Mouse (Mus musculus) ES-Bruce4 (cell line): ENCODE measurements around the gene Engase. TPM values are rescaled to one million over a fixed set of nuclear protein-coding genes. Genes with fewer than 3 reads are reported as not detected.

Experiments used
- H3K27ac ChIP-seq: 2 replicates; pipeline ENCODE4 v1.5.1; 2012; ENCODE audit warnings: low read length, inconsistent platforms; ENCODE audit not compliant: insufficient read depth
- H3K27me3 ChIP-seq: 2 replicates; pipeline ENCODE4 v1.6.1; 2012; ENCODE audit warnings: mild to moderate bottlenecking, low read length, inconsistent platforms; ENCODE audit not compliant: control insufficient read depth, poor library complexity, insufficient read depth, severe bottlenecking
- H3K36me3 ChIP-seq: 2 replicates; pipeline ENCODE4 v1.6.1; 2012; ENCODE audit warnings: inconsistent platforms, mild to moderate bottlenecking, low read length, moderate library complexity; ENCODE audit not compliant: control insufficient read depth, poor library complexity, insufficient read depth, severe bottlenecking
- H3K4me1 ChIP-seq: one replicate; pipeline ENCODE4 v1.8.1; 2011; ENCODE audit warnings: low read length; ENCODE audit not compliant: control insufficient read depth, insufficient read depth
- H3K4me3 ChIP-seq: 2 replicates; pipeline ENCODE4 v1.5.1; 2011; ENCODE audit warnings: low read depth, mild to moderate bottlenecking, low read length
- H3K9ac ChIP-seq: 2 replicates; pipeline ENCODE4 v1.6.1; 2012; ENCODE audit warnings: low read depth, mild to moderate bottlenecking, inconsistent platforms; ENCODE audit not compliant: poor library complexity, severe bottlenecking
- H3K9me3 ChIP-seq: replicated peaks from 2 replicates; pipeline ENCODE4 v1.6.1; 2012; ENCODE audit warnings: mild to moderate bottlenecking, low read length, inconsistent platforms; ENCODE audit not compliant: control insufficient read depth, poor library complexity, insufficient read depth, severe bottlenecking
- CTCF ChIP-seq: IDR thresholded peaks from one replicate; pipeline ENCODE4 v1.8.1; 2011; ENCODE audit warnings: low read depth, low read length
- EP300 ChIP-seq: IDR thresholded peaks from 2 replicates; pipeline ENCODE4 v1.6.1; 2011; ENCODE audit warnings: low read depth, low read length; ENCODE audit not compliant: insufficient read depth
- POLR2A ChIP-seq: IDR thresholded peaks from one replicate; pipeline ENCODE4 v1.8.1; 2011; ENCODE audit warnings: low read length; ENCODE audit not compliant: insufficient read depth
- polyA plus RNA-seq: library from polyadenylated mRNA; stranded (reverse); fragments of >200 nt; gene quantifications from 2 replicates; pipeline ENCODE4 v1.2.4, GENCODE M21; 2011; ENCODE audit warnings: low read depth; ENCODE audit not compliant: missing spikeins, insufficient read depth, insufficient read length

The Engase gene
- polyA plus RNA-seq, 1 experiment, result 7.8 TPM

- H3K4me1 ChIP-seq, result peaks cover 8% of the 10 kb centered on the region
- H3K27ac ChIP-seq, result peak overlapping the region; percentile 85
- TF ChIP-seq POLR2A, result no peak
- no peak for TF ChIP-seq EP300
- no peak for TF ChIP-seq CTCF
- 0 out of 2 replicates have a peak overlapping the region, but pooled peaks have one; percentile 7 for H3K4me3 ChIP-seq
- peak overlapping the region; percentile 24; the same call in 1 of the 2 replicates for H3K9ac ChIP-seq
- H3K36me3 ChIP-seq, result no peaks in the 10 kb centered on the region
- no peaks in the 10 kb centered on the region for H3K9me3 ChIP-seq
- H3K27me3 ChIP-seq, result no peaks in the 10 kb centered on the region
These were observed 3.5 kb upstream of the Engase start for GRCm38 (mm10) chr11:118473161-118473560.

GRCm38 (mm10) chr11:118473842-118474500 is 2.7 kb upstream of the Engase start:
- Histone ChIP-seq H3K36me3 (no peaks in the 10 kb centered on the region), H3K4me3 (no peak overlapping the region), H3K9me3 (no peaks in the 10 kb centered on the region), H3K9ac (peak overlapping the region; percentile 24), H3K4me1 (peaks cover 8% of the 10 kb centered on the region), H3K27ac (peak overlapping the region; percentile 85), H3K27me3 (no peaks in the 10 kb centered on the region)
- no peak for TF ChIP-seq POLR2A
- no peak for TF ChIP-seq CTCF
- TF ChIP-seq EP300, result no peak

DNA sequence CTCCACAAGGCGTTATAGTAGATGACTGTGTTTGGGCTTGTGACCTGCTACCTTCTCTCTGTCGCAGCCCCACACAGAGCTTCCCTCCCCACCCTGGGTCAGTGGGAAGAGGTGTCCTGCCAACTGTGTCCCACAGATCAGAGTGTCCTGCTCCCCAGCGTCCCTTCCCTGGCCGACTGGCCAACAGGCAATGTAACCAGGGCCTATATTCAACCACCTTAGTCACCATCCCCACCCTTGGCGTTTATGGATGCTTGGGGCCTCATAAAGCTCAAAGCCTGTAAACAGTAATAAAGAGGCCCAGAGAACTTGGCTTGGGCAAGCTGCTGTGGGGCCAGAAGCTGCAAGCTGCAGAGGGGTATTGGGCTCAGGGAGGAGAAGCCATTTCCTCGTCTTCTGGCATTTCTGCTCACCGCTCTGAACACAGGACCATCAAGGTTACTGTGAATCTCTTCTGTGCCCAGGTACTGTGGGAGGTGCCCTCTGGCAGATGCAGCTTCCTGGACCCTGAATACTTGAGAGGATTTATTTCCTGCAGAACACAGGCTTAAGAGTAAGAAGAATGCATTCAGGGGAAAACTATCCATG is 1.0 kb upstream of the Engase start:
- peaks cover 8% of the 10 kb centered on the region for H3K4me1 ChIP-seq
- no peaks in the 10 kb centered on the region for H3K9me3 ChIP-seq
- TF ChIP-seq EP300, result no peak
- no peak for TF ChIP-seq CTCF
- no peak for TF ChIP-seq POLR2A
- no peak overlapping the region for H3K4me3 ChIP-seq
- H3K36me3 ChIP-seq, result no peaks in the 10 kb centered on the region
- no peaks in the 10 kb centered on the region for H3K27me3 ChIP-seq
- no peak overlapping the region for H3K27ac ChIP-seq
- H3K9ac ChIP-seq, result no peak overlapping the region

DNA sequence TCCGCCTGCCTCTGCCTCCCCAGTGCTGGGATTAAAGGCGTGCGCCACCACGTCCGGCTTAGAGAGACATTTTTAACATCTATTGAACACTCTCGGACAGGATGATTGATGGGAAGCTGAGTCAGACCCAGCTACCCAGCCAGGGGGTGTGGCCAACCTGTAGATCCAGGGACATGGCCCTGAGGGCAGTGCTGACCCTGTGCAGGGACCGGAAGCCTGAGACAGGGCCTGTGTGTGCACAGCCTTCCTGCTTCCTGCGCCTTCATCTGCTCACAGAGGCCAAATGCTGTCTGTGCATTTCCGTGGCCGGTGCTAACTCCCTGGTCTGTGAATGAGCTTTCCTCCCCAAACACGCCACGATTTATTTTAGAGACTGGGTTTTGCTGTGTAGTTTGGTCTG is 3.1 kb downstream of the Engase start:
- Histone ChIP-seq H3K27me3 (no peaks in the 10 kb centered on the region), H3K27ac (no peak overlapping the region), H3K36me3 (no peaks in the 10 kb centered on the region), H3K4me3 (no peak overlapping the region), H3K9me3 (no peaks in the 10 kb centered on the region), H3K4me1 (peaks cover 6% of the 10 kb centered on the region), H3K9ac (no peak overlapping the region)
- TF ChIP-seq CTCF, result no peak
- TF ChIP-seq EP300, result no peak
- no peak for TF ChIP-seq POLR2A

- Histone ChIP-seq H3K4me3 (no peak overlapping the region), H3K27ac (no peak overlapping the region), H3K9ac (no peak overlapping the region), H3K36me3 (no peaks in the 10 kb centered on the region), H3K9me3 (no peaks in the 10 kb centered on the region), H3K27me3 (no peaks in the 10 kb centered on the region), H3K4me1 (no peaks in the 10 kb centered on the region)
- TF ChIP-seq EP300 (no peak), CTCF (no peak), POLR2A (no peak)
These were observed 4.6 kb downstream of the Engase start for GRCm38 (mm10) chr11:118481231-118481630.

- no peaks in the 10 kb centered on the region for H3K27me3 ChIP-seq
- no peaks in the 10 kb centered on the region for H3K36me3 ChIP-seq
- no peaks in the 10 kb centered on the region for H3K4me1 ChIP-seq
- H3K27ac ChIP-seq, result no peak overlapping the region
- H3K9ac ChIP-seq, result no peak overlapping the region
- no peak overlapping the region for H3K4me3 ChIP-seq
- H3K9me3 ChIP-seq, result no peaks in the 10 kb centered on the region
- TF ChIP-seq CTCF (no peak), EP300 (no peak), POLR2A (no peak)
These were observed 5.1 kb downstream of the Engase start for GRCm38 (mm10) chr11:118481751-118482150.
